Mouse (Mus musculus) induced T-regulatory cell, adult 2 months (primary cell): ENCODE results near the gene Sat2.
A peak's percentile ranks its signal among the peaks of the same experiment; 100 is the strongest.

ENCODE experiments used
- DNase-seq: peaks from one replicate; pipeline ENCODE4 v3.0.0-alpha.2; 2012; ENCODE audit warnings: low read depth

Gene Sat2

DNA sequence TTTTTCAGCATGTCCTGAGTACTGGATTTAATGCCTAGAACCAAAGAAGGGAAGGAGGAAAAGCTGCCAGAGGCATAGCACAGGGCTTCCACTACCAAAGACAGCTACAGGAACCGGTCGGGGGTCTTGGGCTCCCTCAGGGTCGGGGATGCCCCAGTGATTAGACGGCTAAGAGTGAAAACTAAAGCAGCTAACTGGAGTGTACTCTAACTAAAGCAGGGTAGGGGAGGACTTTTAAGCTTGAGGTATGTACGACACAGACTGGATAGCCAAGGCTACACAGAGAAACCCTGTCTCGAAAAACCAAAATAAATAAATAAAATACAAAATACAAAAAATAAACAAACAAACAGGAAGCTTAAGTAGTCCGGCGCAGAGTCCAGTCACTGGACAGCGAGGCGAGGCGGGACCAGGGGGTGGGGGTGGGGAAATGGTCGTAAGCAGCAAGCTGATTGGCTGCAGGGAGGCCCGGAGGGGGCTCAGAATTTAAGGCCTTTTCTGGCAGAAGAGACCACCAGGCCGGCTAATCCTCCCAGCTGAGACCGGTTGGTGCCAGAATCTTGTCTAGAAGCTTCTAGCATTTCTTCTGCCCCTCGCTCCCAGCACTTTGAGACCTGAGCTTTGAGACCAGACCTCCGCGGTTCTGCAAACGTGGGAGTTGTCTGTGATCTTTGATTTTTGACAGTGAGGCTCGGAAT is at the start of gene Sat2:
TSS of gene Sat2 (plus strand) at position 454 of the 698 bp plus-strand sequence.
- DNase-seq, result no peak

DNA sequence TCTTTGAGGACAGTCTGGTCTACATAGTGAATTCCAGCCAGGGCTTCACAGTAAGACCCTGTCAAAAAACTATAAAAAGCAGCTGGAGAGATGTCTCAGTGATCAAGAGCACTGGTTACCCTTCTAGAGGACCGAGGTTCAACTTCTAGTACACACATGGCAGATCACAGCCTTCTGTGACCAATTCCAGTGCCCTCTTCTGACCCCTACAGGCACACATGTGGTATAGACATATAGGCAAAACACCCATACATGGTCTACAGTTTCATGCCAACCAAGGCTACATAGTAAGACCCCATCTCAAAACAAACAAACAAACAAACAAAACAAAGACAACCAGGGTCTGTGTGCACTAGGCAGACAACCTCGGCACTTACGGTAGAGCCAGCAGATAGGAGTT is 46.6 kb upstream of the Sat2 start:
- DNase-seq, result peak; percentile 68

DNA sequence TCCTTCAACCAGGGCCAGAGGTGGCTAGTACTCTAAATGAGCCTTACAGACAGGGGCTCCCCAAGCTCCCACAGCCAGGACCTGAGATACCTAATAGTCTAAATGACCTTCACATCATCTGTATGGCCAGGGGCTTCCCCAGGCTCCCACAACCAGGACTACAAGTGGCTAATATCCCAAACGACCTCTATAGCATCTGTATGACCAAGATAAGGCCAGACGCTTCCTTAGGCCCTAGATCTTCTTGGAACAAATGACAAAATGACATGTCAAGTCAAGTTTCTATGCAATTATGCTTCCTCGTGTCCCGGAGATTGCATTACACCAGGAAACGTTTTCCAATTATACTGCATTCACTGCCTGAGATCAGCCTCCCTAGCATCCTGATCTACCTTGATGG is 45.5 kb upstream of the Sat2 start:
- no peak for DNase-seq

DNA sequence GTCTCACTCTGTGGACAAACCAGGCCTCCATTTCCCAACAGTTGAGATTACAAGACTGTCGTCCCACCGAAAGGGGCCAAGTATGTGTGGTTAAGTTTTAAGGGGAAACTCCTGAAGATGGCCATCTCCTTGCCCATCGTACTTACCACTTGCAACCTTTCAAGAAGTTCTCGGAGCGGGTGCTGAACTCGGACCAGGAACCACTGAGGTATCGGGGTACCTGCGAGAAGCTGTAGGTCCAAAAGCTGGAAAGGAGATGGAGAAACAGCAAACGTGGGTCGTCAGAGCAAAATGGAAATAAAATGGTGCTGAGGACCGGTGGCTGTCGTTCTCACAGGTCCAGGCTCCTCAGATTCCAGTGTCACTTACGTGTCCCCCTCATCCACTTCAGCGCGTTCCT is 43.5 kb upstream of the Sat2 start:
- DNase-seq, result no peak

DNA sequence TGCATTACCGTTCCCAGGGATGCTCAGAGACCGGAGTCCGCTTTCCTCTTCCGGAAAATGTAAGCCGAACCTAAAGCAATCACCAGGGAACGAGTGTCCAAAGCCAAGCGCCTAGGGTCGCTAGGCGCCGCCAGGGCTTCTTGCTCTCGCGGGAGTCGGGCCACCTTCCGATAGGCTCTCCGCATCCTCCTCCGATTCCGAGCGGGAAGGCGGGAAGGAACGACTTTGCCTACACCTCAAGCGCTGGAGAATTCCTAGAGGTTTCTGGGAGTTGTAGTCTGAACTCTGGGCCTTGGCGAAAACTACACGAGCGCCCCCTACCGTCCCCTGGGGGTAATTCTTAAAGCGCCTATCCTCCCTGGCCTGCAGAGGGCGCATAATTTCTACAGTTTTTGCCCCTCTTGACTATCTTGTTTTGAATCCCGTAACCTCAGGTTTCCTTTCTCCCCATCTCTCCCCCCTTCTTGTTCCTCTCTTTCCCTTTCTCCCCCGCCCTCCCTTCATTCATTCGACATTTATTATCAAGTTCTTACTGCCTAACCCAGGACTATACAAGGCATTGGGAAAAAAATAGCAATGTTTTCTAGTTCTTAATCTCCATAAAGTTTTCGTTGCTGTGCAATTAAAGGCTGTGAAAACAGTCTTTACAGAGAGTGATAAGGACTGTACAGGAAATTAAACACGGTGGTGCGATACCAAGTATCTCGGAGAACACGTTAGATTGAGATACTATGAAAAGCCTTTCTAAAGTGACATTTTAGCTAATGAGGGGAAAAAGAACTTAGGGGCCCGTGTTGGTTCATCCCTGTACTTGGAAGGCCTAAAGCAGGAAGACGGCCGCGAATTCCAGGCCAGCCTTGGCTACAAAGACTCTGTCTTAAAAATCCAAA is 42.5 kb upstream of the Sat2 start:
- peak; percentile 99 for DNase-seq

DNA sequence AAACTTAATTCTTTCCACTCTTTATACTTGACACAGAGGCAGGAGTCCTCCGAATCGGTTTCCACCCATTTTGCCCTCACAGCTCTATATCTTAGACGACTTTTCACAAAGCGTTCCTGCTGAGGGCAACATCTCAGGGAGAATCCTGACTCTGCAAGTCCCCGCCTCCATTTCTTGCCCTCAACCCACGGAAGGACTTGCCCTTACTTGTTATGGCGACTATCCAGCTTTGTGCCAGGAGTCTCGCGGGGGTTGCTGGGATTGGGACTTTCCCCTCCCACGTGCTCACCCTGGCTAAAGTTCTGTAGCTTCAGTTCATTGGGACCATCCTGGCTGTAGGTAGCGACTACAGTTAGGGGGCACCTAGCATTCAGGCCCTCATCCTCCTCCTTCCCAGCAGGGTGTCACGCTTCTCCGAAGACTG is 41.7 kb upstream of the Sat2 start, which contains the start of the genes Wrap53 and Trp53:
TSS of gene Wrap53 (minus strand) at position 165 of the 424 bp plus-strand sequence.
TSS of gene Trp53 (plus strand) at position 269 of the 424 bp plus-strand sequence.
- peak; percentile 96 for DNase-seq

DNA sequence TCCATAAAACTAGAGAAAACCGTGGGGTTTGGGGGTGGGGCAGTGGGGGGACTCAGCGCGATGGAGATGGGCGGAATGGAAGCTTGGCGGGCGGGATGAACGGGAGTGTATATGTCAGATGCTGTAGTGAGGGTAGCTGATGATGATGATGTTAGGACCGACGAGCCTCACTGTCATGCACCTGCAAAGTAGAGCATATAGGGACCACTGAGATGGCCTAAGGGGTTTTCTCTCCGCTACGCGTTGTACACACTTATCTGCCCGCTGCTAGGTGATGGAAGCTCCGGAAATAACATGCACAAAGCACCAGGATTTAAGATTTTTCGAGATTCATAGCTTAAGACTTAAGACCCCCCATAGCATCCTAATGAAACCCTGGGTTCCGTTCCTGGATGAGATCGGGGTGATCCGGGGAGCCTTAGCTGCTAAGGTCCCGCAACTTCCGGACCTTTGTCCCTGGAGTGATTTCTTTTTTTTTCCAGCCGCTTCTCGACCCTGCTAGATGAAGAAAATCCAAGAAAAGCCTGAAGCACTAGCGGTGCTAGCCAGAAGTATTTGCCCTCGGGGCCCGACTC is 41.2 kb upstream of the Sat2 start:
- DNase-seq, result no peak

DNA sequence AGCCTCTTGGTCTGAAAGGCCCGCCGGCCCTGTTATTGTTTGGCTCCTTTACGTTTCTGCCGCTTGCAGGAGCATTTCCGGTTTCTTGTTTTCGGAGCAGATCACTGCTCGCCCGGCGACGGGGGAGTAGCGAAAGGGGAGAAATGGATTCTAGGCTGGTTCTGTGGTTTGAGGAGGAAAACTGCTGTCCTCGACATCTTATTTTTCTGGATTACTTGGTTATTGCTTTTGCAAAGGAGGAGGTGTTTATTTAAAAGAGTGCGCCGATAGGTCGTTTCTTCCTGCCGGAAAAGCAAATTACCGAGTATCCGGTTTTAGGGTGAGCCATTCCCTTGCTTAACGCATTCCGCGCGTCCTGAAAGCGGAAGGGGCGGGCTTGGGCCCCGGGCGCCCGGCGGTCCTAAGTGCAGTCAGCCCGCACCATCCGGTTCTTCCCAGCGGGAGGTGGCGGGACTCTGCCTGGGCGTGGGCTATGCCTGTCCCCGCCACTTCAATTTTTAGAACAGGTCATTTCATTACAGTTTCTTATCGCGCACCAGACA is 40.6 kb upstream of the Sat2 start:
- DNase-seq, result peak; percentile 95

DNA sequence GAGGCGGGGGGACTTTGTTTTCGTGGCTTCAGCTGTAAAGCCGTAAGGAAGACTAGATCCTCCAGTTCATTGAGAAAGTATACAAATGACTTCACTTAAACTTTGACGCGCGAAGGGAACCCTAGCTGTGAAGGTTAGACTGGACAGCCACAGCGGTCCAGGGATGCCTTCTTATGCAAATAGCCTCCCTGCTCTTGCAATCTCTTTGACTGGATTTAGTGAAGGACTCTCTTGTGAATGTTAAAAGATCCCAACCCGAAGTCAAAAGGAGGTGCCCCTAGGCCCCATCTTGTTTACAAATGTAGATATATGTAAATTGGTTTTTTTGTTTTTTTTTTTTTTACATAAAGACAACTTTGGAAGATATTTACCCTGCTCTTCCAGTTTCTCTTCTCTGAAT is 40.0 kb upstream of the Sat2 start:
- DNase-seq, result no peak

DNA sequence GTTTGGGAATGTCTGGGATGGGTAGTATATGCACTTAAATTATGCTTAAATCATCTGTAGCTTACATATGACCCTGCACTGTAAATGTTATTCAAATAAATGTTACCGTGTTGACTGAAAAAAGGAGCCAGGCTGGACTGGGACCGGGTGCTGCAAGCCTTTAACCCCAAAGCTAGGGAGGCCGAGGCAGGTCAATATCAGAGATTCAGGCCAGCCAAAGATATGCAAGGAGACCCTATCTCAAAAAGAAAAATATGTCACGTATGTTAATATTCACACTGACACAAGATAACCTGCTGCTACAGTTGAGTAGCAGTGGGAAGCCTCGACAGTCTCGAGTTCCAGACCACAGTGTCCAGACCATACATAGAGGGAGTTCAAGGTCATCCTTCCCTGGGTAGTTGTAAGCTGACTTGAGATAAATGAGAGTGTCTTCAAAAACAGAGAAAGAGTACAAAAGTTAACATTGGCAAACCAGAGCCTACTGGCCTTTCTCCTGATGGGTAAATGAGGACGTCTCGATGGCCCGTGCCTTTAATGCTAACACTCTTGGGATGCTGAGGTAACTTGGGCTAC is 39.5 kb upstream of the Sat2 start:
- no peak for DNase-seq

DNA sequence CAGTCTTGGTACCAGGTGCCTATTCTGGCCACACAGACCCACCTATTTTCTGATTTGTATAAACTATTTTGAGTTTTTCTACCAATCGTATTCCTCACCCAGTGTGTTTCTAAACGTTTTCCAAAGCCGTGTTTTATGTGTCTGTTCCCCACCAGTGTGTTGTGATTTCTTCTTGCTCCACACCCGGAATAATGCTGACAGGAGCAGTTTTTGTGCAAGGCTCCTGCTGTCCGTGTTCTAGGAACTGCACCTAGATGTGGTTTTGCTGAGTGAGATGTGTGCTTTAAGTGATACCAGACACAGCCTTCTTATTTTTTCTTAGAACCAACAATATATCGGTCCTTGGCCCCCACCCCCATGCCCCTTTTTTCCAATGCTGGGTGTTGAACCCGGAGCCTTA is 37.8 kb upstream of the Sat2 start:
- peak; percentile 13 for DNase-seq

DNA sequence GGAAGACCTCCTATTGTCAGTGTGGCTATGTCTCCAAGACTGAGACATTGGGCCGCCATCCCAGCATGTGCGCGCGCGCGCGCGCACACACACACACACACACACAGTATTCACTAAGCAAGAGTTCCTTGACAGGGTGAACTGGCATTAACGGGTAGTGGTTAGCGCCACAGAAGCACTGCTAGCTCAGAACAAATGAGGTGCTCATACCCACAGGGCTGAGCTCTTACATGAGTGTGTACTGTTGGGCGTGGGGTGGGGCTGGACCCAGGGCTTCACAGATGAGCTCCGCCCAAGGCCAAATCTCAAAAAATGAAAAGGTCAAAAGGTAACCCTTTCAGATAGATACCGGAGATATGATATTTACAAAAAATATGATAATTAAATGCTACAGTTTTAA is 36.9 kb upstream of the Sat2 start:
- peak; percentile 17 for DNase-seq

DNA sequence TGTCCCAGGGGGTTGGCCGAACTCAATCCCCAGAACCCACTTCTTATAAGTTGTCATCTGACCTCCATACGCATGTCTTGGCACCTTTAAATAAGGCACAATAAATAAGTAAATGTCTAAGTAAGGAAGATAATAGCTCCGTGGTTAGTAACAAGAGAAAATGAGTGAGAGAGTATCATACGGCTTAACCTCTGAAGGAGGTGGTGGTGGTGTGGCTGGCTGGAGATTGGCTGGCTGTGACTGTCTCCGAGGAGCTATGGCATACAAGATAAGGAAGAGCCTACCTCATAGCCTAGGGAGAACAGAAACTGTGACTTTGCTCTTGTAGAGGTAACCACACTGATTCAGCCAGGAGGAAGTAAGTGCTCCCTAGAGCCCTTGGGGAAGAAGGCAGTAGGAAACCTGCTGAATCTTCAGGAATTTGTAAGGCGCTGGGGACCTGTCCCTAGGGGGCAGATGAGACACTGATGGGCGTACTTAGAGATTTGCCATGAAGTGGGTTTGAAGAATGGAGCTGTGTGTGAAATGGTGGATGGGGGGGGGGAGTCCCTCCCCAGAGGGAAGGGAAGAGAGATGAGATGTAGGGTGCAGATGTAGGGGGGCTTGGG is 36.0 kb upstream of the Sat2 start:
- DNase-seq, result peak; percentile 11

DNA sequence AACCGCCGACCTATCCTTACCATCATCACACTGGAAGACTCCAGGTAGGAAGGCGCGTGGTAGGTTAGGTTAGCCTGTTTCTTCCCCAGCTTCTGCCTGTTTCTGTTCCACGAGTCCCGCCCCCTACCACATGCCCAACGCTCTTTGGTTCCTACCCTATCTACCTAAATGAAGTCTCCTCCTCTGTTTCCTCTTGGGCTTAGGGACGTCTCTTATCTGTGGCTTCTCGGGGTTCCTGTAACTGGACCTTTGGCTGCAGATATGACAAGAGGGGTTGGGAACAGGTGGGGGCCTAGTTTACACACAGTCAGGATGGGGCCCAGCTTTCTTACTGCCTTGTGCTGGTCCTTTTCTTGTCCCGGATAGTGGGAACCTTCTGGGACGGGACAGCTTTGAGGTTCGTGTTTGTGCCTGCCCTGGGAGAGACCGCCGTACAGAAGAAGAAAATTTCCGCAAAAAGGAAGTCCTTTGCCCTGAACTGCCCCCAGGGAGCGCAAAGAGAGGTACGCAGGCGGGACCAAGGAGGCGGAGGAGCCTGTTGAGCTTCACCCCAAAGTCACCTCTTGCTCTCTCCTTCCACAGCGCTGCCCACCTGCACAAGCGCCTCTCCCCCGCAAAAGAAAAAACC is 32.5 kb upstream of the Sat2 start:
- DNase-seq, result no peak

DNA sequence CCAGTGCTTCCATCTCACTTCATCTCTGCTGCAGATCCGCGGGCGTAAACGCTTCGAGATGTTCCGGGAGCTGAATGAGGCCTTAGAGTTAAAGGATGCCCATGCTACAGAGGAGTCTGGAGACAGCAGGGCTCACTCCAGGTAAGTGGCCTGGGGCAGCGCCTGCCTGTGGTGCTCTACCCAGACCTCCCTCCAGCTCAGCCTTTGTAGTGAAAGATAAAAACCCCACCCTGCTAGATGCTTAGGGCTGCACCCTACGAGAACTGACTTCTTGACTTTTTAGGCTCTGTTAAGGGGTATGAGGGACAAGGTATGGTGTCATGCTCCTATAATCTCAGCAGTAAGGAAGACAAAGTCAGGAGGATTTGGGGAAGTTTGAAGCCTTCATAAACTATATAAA is 31.2 kb upstream of the Sat2 start:
- no peak for DNase-seq

DNA sequence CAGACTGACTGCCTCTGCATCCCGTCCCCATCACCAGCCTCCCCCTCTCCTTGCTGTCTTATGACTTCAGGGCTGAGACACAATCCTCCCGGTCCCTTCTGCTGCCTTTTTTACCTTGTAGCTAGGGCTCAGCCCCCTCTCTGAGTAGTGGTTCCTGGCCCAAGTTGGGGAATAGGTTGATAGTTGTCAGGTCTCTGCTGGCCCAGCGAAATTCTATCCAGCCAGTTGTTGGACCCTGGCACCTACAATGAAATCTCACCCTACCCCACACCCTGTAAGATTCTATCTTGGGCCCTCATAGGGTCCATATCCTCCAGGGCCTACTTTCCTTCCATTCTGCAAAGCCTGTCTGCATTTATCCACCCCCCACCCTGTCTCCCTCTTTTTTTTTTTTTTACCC is 30.4 kb upstream of the Sat2 start:
- DNase-seq, result no peak

DNA sequence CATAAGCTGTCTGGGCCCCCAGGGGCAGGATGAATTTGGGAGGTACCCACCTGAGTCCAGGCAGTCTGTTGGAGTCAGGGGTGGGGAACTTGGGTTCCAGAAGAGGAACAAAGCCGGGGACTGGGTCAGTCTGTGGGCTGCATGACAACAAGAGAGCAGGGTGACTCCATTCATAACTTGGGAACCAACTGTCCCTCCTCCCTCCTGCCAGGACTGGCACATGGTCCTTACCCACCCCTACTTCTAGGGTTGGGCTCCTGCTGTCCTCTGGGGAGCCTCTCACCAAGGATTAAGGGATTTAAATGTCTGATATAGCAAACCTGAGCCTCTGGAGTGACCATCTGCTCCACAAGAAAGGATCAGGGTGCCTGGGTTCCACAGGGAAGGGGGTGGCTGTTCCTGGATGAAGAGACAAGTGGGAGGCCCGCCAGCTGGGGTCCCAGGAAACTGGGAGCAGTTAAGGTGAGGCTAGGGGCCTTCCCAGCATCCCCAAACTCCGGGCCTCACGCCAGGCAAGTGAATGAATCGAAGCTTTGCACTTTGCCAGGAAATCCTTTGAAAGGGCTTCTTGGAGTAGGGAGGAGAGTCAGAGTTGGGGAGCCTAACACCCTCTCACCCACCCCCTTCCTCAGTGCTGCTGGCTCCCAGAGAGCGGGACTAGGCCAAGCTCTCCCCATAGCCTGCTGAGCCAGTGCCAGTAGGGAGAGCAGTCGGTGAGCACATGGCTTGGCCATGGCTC is 29.8 kb upstream of the Sat2 start:
- no peak for DNase-seq

DNA sequence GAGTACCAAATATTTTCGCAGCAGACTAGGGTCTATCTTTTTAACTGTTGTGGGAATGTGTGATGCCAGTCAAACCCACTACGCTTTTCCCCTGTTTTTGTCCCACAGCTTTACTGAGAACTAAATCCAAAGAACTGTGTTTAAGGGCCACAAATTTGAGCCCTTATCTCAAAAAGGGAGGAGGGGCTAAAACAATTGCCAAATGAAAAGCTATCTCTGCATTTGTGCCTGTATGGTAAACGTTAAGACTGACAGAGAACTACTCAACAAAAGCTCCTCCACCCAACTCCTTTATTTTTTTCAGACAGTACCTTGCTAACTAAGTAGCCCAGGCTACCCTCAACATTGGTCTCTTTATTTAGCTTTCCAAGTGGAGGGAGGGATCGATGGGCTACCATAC is 29.0 kb upstream of the Sat2 start:
- no peak for DNase-seq

DNA sequence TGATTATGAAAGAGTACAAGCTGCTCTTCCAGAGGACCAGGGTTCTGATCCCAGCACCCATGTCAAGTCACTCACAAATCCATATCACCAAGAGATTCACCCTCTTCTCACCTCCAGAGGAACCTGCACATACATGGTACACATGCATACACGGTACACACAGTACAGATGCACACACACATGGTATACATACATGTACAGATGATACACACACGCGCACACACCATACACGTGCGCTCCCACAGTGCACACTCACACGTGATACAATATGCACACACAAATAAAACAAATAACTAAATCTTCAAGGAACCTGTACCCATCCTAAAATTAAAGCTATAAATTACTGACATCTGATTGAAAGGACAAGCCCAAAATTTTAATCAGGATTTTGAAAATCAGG is 27.0 kb upstream of the Sat2 start:
- DNase-seq, result no peak

DNA sequence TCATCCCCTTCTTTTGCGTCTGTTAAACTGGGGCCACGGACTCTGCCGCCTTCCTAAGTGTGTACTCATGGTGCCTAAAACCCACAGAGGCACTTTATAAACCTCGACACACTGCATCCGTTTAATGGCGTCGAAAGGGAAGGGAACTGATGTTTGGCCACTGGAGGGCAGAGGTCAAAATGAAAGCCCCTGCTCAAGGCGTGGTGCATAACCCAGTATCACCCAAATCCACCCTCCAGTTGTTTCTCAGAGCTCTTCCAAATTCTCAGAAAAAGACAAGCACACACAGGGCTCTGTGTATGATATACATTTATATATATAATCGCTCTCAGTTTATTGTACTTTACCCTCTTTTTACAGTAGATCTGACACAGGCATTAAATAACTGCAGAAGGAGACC is 22.4 kb upstream of the Sat2 start:
- no peak for DNase-seq

DNA sequence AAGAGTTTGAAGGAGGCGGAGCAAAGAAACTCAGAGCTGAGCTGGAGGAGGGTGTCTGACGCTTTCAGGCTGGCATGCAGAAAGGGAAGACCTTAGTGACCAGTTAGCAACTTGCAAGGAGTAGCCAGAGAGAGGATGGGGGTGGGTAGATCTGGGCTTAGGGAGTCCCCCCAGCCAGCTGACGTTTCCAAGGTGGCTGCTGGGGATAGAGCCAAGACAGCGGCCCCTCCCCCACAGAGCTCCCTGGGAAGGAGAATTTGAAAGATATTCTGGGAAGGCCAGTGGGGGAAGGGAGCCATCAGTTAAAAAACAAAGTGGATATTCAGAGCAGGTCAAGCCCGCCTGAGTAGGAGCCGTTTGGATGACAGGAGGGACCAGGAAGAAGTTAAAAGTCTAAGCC is 21.7 kb upstream of the Sat2 start:
- DNase-seq, result no peak
